Mouse (Mus musculus): ENCODE data around the gene Olfr12. TPM values are rescaled to one million over a fixed set of nuclear protein-coding genes. Genes with fewer than 3 reads are reported as not detected.

The Olfr12 gene
- not detected in 2 replicates for total RNA-seq (2014; rRNA removed)
- not detected in 2 replicates for polyA plus RNA-seq (2015; fragmentation: Nextera tagmentation; extraction: Ambion mirVana)

- Histone ChIP-seq H3K9me3 (ENCODE audit: low read length) (no peaks in the 10 kb centered on the region), H3K27me3 (ENCODE audit: insufficient read depth, low read length) (no peaks in the 10 kb centered on the region), H3K4me3 (ENCODE audit: low read length) (no peak within 1 kb of the TSS), H3K4me2 (ENCODE audit: low read depth, low read length) (no peak within 1 kb of the TSS), H3K9ac (replicated peaks; ENCODE audit: low read length) (no peak within 1 kb of the TSS), H3K27ac (no peak within 1 kb of the TSS), H3K36me3 (ENCODE audit: insufficient read depth, low read length) (no peaks in the 10 kb centered on the region), H3K4me1 (ENCODE audit: insufficient read depth, low read length) (no peaks in the 10 kb centered on the region)
- no peak for TF ChIP-seq CTCF (IDR thresholded peaks at IDR 0.05; ENCODE audit: low read depth)
- DNase-seq (ENCODE audit: low spot score) (no peak), ATAC-seq (no peak)
- 56% methylated on average over 2 of the region's 2 CpGs for WGBS
These were observed at the start of gene Olfr12 for GRCm38 (mm10) chr1:92617488-92617887. Gene Olfr12, plus strand, starts transcription at chr1:92617788.

GRCm38 (mm10) chr1:92571022-92571421 lies 46.6 kb upstream of the Olfr12 start, which contains the start of gene Olfr1413:
Gene Olfr1413, plus strand, starts transcription at chr1:92571322.
- Histone ChIP-seq H3K9me3 (ENCODE audit: low read length) (no peaks in the 10 kb centered on the region), H3K36me3 (ENCODE audit: insufficient read depth, low read length) (no peaks in the 10 kb centered on the region), H3K9ac (replicated peaks; ENCODE audit: low read length) (no peak within 1 kb of the TSS), H3K27ac (no peak within 1 kb of the TSS), H3K4me3 (ENCODE audit: low read length) (no peak within 1 kb of the TSS), H3K27me3 (ENCODE audit: insufficient read depth, low read length) (no peaks in the 10 kb centered on the region), H3K4me1 (ENCODE audit: insufficient read depth, low read length) (no peaks in the 10 kb centered on the region), H3K4me2 (ENCODE audit: low read depth, low read length) (no peak within 1 kb of the TSS)
- DNase-seq (ENCODE audit: low spot score) (no peak), ATAC-seq (no peak)
- WGBS: 76% methylated on average over 3 of the region's 3 CpGs
- TF ChIP-seq CTCF (IDR thresholded peaks at IDR 0.05; ENCODE audit: low read depth): no peak

GRCm38 (mm10) chr1:92585479-92585878 lies 32.1 kb upstream of the Olfr12 start, which contains the start of gene Olfr1412:
Gene Olfr1412, plus strand, starts transcription at chr1:92585779.
- H3K9me3 ChIP-seq (ENCODE audit: low read length): 0 out of 2 replicates have a peak, but pooled peaks cover 3% of the 10 kb centered on the region
- H3K4me2 ChIP-seq (ENCODE audit: low read depth, low read length): no peak within 1 kb of the TSS
- 84% methylated on average over 2 of the region's 2 CpGs for WGBS
- no peak within 1 kb of the TSS for H3K4me3 ChIP-seq (ENCODE audit: low read length)
- no peaks in the 10 kb centered on the region for H3K36me3 ChIP-seq (ENCODE audit: insufficient read depth, low read length)
- no peak for ATAC-seq
- no peak within 1 kb of the TSS for H3K9ac ChIP-seq (replicated peaks; ENCODE audit: low read length)
- DNase-seq (ENCODE audit: low spot score): no peak
- H3K4me1 ChIP-seq (ENCODE audit: insufficient read depth, low read length): no peaks in the 10 kb centered on the region
- H3K27me3 ChIP-seq (ENCODE audit: insufficient read depth, low read length): no peaks in the 10 kb centered on the region
- no peak for TF ChIP-seq CTCF (IDR thresholded peaks at IDR 0.05; ENCODE audit: low read depth)
- H3K27ac ChIP-seq: no peak within 1 kb of the TSS

GRCm38 (mm10) chr1:92594111-92594510 lies 23.5 kb upstream of the Olfr12 start, which contains the start of gene Olfr1411:
Gene Olfr1411, plus strand, starts transcription at chr1:92594411.
- H3K27me3 ChIP-seq (ENCODE audit: insufficient read depth, low read length): no peaks in the 10 kb centered on the region
- no peaks in the 10 kb centered on the region for H3K9me3 ChIP-seq (ENCODE audit: low read length)
- no peaks in the 10 kb centered on the region for H3K36me3 ChIP-seq (ENCODE audit: insufficient read depth, low read length)
- no peak within 1 kb of the TSS for H3K4me2 ChIP-seq (ENCODE audit: low read depth, low read length)
- ATAC-seq: no peak
- H3K4me3 ChIP-seq (ENCODE audit: low read length): no peak within 1 kb of the TSS
- H3K9ac ChIP-seq (replicated peaks; ENCODE audit: low read length): no peak within 1 kb of the TSS
- H3K27ac ChIP-seq: no peak within 1 kb of the TSS
- no peaks in the 10 kb centered on the region for H3K4me1 ChIP-seq (ENCODE audit: insufficient read depth, low read length)
- TF ChIP-seq CTCF (IDR thresholded peaks at IDR 0.05; ENCODE audit: low read depth): no peak
- no peak for DNase-seq (ENCODE audit: low spot score)

- 81% methylated on average over 3 of the region's 3 CpGs for WGBS
- Histone ChIP-seq H3K4me2 (ENCODE audit: low read depth, low read length) (no peak overlapping the region), H3K4me3 (ENCODE audit: low read length) (no peak overlapping the region), H3K9ac (replicated peaks; ENCODE audit: low read length) (no peak overlapping the region), H3K4me1 (ENCODE audit: insufficient read depth, low read length) (no peaks in the 10 kb centered on the region), H3K27me3 (ENCODE audit: insufficient read depth, low read length) (no peaks in the 10 kb centered on the region), H3K27ac (no peak overlapping the region), H3K36me3 (ENCODE audit: insufficient read depth, low read length) (no peaks in the 10 kb centered on the region), H3K9me3 (ENCODE audit: low read length) (no peaks in the 10 kb centered on the region)
- DNase-seq (ENCODE audit: low spot score) (no peak), ATAC-seq (no peak)
- TF ChIP-seq CTCF (IDR thresholded peaks at IDR 0.05; ENCODE audit: low read depth): no peak
These were observed 21.6 kb upstream of the Olfr12 start for GRCm38 (mm10) chr1:92596019-92596418.

GRCm38 (mm10) chr1:92605482-92605881 lies 12.1 kb upstream of the Olfr12 start, which contains the start of gene Olfr1410:
Gene Olfr1410, plus strand, starts transcription at chr1:92605782.
- Histone ChIP-seq H3K4me2 (ENCODE audit: low read depth, low read length) (no peak within 1 kb of the TSS), H3K9me3 (ENCODE audit: low read length) (no peaks in the 10 kb centered on the region), H3K36me3 (ENCODE audit: insufficient read depth, low read length) (no peaks in the 10 kb centered on the region), H3K4me1 (ENCODE audit: insufficient read depth, low read length) (no peaks in the 10 kb centered on the region), H3K9ac (replicated peaks; ENCODE audit: low read length) (no peak within 1 kb of the TSS), H3K27ac (no peak within 1 kb of the TSS), H3K27me3 (ENCODE audit: insufficient read depth, low read length) (no peaks in the 10 kb centered on the region), H3K4me3 (ENCODE audit: low read length) (no peak within 1 kb of the TSS)
- WGBS: 77% methylated on average over 1 of the region's 1 CpGs
- DNase-seq (ENCODE audit: low spot score) (no peak), ATAC-seq (no peak)
- TF ChIP-seq CTCF (IDR thresholded peaks at IDR 0.05; ENCODE audit: low read depth): no peak

- Histone ChIP-seq H3K4me2 (ENCODE audit: low read depth, low read length) (no peak overlapping the region), H3K4me3 (ENCODE audit: low read length) (no peak overlapping the region), H3K4me1 (ENCODE audit: insufficient read depth, low read length) (no peaks in the 10 kb centered on the region), H3K9ac (replicated peaks; ENCODE audit: low read length) (no peak overlapping the region), H3K27me3 (ENCODE audit: insufficient read depth, low read length) (no peaks in the 10 kb centered on the region), H3K9me3 (ENCODE audit: low read length) (no peaks in the 10 kb centered on the region), H3K27ac (no peak overlapping the region), H3K36me3 (ENCODE audit: insufficient read depth, low read length) (no peaks in the 10 kb centered on the region)
- no peak for TF ChIP-seq CTCF (IDR thresholded peaks at IDR 0.05; ENCODE audit: low read depth)
- 80% methylated on average over 4 of the region's 4 CpGs for WGBS
- no peak for DNase-seq (ENCODE audit: low spot score)
- ATAC-seq: no peak
These were observed 9.9 kb upstream of the Olfr12 start for GRCm38 (mm10) chr1:92607711-92608110.

Data from hindbrain, postnatal 0 days (tissue).